Mouse (Mus musculus) layer of hippocampus, postnatal 10 days (tissue): ENCODE measurements around the gene Gm21987. TPM values are rescaled to one million over a fixed set of nuclear protein-coding genes. Genes with fewer than 3 reads are reported as not detected.

Experiments used
- DNase-seq, 2 experiments: peaks; one replicate each; pipeline ENCODE4 v3.0.0; 2021; ENCODE audit warnings: low spot score in 2 of 2
- total RNA-seq, 2 experiments: library from RNA; stranded (reverse); gene quantifications; 2 replicates each; pipeline ENCODE4 v1.2.3; 2021

The Gm21987 gene
- total RNA-seq, 2 experiments from 2014 or later = not detected

DNA sequence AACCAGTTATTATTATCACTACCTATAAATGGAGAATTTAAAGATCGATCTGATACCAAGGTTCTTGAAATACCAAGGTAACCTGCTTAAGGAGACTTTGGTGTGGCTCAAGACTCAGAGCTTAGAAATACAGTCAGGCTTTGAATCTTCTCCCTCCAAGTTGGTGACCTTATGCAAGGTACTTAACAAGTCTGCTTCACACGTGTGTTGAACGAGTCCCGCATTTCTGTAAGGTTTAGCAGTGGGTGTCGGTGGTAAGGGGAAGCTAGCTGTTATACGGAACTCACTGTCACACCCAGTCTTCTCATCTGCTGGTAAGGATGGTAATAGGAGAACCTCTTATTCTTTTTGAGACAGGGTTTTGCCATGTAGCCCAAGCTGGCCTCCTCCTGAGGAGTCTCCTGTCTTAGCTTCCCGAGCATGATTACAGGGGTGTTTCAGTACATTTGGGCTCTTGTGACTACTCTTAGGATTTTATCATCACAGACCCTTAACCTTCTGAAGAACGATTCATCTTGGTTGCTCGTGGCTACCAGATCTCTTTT, 1.4 kb downstream of the Gm21987 start:
- DNase-seq = no peak

DNA sequence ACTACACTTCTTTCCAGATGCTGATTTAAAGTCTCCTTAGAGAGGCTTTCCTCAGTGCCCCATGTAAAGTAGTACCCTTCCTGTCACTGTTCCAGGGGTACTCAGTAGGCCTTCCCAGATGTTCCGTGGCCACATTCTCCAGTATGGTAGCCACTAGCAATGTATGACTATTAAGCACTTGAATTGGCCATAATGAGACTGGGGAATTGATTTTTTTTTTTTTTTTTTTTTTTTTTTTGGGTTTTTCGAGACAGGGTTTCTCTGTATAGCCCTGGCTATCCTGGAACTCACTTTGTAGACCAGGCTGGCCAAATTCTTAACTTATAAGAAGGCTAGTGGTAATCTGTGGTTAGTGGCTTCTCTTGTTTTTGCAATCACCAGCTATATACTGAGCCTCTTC, 3.0 kb downstream of the Gm21987 start:
- DNase-seq = no peak

DNA sequence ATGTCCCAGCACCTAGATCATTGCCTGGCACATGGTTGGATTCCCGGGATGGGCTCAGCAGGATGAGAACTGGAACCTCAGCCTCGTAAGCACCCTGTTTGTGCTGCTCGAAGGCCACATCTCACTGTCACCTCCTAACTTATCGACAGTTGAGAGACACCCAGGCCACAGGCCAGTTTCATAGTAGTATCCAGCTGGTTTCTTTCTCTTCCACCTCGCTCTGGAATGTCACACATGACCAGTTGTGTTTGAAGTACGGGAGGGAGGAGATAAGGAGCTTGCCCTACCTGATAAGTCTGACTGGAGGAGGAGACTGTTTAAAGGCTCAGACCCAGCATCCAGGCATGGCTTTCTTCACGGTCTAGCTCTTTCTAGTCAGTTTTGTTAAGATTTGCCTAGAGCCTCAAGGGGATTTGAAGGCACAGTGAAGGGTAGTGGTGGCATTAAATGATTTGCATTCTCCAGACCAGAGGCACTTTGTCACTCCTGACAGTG, 3.6 kb downstream of the Gm21987 start:
- no peak for DNase-seq

DNA sequence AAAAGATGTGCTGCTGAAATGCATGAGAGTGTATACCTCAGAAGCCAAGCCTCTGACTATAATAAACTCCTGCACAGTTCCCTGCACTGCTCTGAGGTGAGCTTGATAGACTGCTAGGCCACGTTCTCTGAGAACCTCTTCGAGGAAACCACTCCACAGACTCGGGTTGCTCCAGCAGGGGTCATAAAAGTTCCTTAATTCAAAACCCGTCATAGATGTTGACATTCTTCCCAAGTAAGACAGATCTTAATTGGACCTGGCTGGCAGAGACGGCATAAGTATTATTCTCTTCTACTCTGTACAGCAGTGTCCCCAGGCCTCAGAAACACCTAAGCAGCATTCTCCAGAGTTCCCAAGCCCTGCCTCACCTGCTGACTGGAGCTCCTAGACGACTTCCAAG, 4.1 kb downstream of the Gm21987 start:
- no peak for DNase-seq

DNA sequence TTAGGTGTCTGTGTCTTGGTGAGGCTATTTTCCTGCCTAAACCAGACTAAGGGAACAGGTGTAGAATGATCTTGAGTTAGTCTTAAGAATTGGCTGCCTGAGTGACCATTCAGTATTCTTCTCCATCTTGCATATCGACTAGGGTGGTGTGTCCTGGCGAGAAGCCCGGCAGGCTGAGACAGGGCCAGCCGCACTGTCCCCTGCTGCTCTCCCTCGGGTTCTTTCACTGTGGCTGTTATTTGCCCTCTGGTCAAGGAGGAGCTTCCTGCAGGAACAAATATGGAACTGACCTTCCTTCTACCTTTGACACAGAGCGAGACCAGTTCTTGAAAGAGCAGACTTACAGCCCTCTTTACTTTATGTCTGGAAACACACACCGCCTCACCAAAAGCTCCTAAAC, 5.2 kb downstream of the Gm21987 start:
- DNase-seq = no peak

DNA sequence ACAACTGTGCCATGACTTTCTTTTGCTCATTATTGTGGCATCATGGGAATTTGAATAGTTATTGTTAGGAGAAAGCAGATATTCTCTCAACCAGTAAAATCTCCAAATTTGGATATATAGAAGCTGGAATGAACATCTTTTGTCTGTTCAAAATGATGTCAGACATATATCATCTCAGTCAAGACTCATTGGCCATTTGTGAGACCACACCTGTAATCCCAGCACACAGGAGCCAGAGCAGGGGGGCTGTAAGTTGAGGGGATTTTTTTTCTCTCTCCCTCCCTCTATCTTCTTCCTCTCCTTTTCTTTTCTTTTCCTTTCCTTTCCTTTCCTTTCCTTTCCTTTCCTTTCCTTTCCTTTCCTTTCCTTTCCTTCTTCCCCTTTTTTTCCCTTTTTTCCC, 6.0 kb downstream of the Gm21987 start:
- no peak for DNase-seq

DNA sequence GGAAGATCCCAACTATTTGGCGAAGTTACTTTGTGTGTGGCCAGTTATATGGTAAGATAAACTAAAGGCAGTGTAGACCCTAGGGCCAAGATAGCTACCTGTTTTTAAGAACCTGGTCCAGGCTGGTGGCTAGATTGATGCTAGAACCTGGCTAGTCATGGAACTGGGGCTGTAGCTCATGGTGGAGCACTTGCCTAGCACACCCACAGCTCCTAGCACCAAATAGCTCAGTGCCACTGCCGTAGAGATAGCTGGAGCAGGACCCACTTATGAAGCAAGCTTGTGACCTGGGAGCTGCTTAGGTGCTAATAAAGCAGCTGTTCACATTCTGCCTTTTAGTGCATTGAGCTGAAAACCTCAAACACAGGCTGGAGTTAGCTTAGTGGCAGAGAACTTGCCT, 6.8 kb downstream of the Gm21987 start:
- DNase-seq = no peak

DNA sequence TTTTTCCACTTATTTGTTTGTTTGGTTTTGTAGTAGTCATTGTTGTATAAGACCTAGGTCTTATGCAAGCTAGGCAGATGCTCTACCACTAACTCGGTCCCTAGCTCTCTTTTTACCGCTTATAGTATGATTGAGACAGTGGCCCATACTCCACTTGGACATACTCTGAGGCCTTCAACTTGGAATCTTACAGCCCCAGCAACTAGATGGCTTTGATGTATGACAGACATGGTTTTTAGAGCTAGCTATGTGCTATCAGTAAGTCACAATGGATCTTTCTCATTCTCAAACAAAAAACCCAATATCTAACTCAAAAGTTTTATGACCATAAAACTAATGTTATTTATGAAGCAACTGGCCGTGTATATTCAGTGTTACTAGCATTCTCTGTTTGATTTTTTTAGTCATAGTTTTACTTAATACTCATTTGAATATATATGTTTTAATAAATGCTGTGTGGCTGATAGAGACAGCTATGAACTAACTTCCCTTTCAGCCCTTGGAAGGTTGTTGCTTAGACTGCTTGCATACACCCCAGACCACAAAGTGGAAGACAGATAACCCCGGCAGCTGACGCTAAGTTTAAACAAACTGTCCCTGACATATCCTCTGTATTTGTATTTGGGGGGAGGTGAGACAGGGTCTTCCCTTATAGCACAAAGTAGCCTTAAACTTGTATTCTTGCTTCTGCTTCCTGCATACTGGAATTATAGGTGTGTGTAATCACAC, 7.5 kb downstream of the Gm21987 start:
- DNase-seq = no peak

DNA sequence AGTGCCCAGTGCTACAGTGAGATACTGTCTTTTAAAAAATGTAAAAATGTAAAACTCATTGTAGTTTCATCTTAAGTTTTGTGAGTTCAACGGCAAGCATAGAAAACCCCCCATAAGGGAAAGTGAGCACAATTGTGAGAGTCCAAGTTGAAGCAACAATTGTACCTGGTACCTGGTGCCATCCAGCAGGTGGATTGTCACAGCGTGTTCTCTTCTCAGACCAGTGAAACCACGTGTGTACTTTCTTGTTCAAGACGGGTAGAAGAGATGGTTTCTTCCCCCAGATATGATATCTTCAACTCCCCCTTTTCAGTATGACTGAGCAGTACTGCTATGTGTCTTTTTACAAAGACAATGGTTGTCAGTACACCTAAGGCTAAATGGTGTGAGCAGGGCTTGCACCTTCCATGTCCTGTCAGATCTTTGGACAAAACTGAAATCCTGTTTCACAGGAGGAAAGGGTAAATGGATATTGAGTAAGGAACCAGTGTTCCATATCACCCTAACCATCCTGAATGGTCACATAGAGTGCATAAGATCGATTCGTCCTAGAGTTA, 11.5 kb downstream of the Gm21987 start:
- no peak for DNase-seq

DNA sequence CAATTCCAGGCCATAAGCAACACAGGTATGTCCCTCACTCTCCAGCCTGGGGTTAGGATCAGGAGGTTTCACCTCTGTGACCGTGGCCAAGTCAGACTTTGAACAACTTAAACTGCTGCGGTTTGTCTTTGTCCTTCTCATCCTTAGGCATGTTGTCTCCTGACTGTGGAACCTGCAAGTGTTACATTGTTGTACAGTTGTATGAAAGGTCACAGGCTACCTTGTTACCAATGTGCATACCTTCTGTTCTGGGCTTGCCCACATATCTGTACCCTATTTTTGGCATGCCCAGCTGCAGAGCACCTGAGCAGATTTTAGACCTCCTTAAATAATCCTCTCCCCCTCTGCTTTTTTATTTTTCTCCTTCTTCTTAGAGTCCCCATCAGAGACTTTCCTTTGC, 12.4 kb downstream of the Gm21987 start:
- no peak for DNase-seq

DNA sequence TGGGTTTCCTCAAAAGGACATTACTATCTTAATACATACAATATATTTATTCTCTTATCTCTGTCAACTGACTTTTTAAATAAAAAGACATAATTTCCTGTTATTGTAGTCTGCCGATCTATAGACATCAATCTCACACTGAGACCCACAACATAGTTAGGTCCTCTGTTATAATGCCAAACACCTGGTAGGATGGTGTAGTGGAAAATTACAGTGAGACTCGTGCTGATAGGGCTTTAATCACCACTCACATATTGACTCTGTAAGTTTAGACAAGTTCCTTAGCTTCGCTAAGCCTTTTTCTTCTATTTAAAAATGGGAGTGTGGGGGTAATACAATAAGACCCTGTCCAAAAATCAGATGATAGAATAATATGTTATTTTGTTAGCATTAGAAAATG, 13.0 kb downstream of the Gm21987 start:
- no peak for DNase-seq

DNA sequence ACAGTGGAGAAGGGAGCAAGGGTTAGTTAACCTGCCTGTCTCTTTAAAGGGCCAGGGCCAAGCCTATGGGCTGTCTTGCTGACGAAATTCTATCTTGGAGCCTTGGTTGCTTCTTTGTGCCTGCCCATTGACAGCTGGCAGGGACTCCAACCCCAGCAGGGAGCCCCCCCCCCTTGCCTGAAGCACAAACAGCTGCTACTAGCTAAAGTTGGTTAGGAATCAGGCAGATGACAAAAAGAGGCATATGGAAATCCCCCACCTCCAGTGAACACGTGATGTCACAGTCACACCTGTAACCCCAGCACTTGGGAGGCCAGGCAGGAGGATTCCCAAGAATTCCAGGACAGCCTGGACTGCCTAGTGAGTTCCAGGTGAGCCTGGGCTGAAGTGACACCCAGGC, 13.5 kb downstream of the Gm21987 start:
- DNase-seq = no peak

DNA sequence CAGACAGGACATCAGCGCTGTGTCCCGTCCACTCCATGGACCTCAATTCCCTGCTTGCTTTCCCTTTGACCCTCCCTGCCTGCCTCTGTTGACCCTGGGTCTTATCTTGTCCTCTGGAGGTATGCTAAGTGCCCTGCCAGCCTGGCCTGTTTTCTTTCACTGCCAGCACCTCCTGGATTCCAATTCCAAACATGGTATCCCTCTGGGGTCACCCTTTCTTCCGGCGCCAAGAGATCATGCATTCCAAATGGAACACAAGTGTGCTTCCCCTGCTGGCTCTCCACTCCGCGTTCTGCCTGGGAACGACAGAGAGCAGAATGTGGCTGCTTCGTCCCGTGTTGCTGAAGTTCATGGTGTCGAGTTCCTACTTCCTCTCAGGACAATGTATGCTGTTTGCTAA, 15.1 kb downstream of the Gm21987 start, which contains the start of gene Popdc2:
Gene Popdc2 (plus strand): TSS at position 277 of the 400 bp plus-strand sequence.
- no peak for DNase-seq

DNA sequence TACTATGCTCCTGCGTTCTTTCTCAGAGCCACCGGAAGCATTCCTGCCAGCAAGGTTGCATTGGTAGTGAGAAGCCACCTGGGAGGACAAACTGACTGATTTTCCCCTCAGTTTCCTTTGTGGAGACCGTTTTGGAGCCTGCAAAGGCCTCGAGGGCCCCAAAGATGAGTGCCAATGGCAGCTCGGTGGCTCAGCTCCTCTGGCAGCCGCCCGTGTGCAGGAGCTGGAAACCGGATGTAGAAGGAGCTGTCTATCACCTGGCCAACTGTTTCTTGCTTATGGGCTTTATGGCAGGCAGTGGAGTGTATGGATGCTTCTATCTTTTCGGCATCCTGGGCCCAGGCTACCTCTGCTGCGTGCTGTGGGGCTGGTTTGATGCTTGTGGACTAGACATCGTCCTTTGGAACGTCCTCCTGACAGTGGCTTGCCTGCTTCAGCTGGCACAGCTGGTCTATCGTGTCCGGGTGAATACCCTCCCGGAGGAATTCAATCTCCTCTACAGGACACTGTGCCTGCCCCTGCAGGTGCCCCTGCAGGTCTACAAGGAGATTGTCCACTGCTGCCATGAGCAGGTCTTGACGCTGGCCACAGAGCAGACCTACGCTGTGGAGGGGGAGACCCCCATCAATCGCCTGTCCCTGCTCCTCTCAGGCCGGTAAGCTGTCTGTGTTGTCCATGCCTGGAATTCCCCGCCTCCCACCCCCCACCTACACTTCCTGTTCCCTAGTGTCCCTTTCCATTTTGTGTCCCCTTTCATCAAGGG, 15.8 kb downstream of the Gm21987 start:
- no peak for DNase-seq

DNA sequence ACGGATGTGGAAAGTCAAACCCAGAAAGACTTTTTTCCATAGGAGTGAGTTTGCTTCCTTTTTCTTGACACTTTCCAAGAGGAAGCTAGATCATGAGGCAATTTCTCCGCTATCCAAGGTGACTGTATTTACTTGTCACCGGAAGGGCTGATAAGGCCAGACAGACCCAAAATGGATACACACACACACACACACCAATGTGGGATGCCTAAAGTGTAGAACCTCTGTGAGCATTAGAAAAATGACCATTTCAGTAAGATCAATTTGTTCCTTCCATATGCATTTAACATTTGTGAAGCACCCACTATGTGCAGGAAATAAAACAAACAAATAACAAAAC, 16.4 kb downstream of the Gm21987 start:
- no peak for DNase-seq

DNA sequence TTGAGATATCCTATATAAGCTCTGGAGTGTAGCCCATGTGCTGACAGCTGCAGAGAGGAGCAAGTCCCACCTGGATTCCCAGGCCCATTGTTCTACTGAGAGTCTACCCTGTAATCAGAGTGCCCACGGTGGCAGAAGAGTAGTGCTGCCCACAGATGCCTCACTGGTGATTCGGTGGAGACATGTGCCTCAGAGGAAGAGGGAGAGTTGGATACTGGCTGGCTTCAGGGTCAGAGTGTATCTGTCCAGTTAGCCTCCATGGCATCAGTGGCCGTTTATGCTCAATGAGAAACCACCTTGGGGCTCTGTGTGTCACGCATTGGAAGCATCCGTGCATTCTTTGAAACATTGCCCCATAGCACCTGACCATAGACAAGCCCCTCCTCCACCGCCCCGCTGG, 16.8 kb downstream of the Gm21987 start:
- DNase-seq = no peak

DNA sequence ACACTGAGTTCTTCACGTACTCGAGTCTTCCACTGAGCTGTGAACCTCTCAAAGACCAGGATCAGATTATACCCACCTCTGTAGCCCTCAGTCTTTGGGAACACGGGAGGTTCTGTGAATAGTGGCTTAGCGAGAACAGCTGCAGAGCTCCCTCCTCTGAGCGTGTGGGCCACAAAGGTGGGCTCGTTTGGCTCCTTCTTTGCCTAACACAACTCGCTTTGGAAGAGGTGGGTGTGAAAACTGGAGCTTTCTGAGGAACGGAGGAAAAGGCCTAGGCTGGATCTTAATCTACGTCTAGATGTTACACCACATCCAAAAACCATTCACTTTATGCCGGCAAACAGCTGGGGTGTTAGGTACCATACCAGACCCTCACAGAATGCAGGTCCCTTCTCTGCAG, 18.6 kb downstream of the Gm21987 start:
- DNase-seq = no peak

DNA sequence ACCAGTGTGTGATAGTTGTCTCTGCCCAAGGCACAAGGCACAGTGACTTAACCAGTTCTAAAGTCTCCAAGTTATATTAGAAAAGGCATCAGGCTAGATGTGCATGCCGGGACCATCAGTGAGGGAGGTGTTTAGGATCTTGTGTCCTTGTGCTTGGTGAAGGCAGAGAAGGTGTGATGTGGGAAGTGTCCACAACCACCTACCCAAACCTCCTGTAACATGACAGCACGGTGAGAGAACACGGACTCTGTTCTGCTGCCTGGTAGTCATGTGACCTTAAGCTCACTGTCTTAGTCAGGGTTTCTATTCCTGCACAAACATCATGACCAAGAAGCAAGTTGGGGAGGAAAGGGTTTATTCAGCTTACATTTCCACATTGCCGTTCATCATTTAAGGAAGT, 19.4 kb downstream of the Gm21987 start:
- DNase-seq = no peak

DNA sequence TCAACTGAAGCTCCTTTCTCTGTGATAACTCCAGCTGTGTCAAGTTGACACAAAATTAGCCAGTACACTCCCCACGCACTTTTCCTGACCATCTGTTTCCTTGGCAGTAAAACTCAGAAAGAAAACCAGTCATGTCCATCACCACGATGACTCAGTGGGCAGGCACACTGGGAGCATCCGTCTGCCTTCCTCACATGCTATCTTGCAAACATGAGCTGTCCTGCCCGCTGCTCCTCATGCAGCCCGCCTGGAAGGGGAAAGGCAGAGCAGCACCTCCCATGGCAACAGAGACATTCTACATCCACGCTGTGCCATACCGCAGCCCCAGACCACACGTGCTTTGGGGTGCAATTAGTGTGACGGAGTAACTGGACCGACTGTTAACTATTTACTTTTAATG, 21.5 kb downstream of the Gm21987 start:
- no peak for DNase-seq

DNA sequence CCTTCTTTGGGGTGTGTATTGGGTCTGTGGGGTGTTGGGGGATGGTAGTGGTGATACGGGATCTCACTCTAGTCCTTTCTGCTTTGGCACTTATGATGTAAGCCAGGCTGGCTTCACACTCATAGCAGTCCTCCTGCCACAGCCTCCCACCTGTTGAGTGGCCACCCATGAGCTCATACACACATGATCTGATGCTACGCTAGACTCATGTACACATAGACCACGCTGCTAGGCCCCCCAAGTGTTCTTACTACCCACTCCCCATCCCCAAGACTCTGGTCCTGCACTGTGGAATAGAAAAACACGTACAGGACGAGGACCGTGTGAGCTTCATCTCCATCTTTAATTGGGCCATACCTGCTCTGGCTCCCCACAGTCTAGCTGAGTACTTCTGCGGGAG, 22.2 kb downstream of the Gm21987 start:
- no peak for DNase-seq

DNA sequence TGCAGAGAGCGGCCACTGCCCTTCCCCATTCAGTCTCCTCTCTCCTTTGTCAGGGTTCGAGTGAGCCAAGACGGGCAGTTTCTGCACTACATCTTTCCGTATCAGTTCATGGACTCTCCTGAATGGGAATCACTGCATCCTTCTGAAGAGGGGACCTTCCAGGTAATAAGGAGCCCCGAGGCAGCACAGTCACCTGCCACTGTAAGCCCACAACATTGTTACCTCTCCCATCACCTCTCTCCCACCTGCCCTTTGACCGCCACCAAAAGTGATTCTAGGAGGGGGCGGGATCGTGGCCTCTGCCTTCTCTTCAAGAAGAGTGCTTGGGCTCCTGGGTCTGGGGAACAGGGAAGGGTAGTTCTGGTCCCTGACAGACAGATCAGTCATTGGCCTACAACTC, 22.6 kb downstream of the Gm21987 start:
- DNase-seq = no peak

DNA sequence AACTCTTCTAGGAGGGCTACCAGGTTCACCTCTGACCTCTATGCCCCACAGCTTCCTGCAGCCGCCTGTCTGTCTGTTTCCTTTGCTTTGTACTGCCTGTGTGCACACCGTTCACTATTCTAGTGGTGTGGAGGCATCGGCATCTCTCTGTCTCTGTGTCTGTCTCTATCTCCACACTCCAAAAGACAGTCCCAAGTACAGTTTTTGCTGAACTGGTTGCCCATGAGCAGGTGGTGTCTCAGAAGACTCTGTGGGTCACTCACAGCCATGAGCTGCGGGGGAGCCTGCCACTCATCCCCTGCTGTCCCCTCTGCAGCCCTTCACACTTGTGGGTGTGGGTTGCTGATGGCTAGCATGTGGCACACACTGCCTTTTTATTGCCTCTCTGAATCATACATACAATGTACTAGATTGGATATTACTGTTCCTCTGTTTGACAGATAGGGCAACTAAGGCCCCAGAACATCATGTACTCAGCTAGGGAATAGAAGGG, 23.2 kb downstream of the Gm21987 start:
- DNase-seq = no peak
